Mouse (Mus musculus): ENCODE measurements around the gene Cryzl1. TPM values are rescaled to one million over a fixed set of nuclear protein-coding genes. Genes with fewer than 3 reads are reported as not detected.
"Not testable (repeated sequence)": the region's sequence is repeated elsewhere in the genome, so short reads cannot be mapped to it uniquely, and the experiment has no call there.

Gene Cryzl1
- total and polyA plus RNA-seq, 2 experiments from 2014 or later, result 62.5 to 94.8 TPM

- H3K36me3 ChIP-seq (ENCODE audit: insufficient read depth), result peaks cover 17% of the 10 kb centered on the region
- peak overlapping the region; percentile 95 for H3K9ac ChIP-seq
- H3K4me3 ChIP-seq (ENCODE audit: low read depth, low read length), result peak overlapping the region; percentile 85
- no peaks in the 10 kb centered on the region for H3K9me3 ChIP-seq (ENCODE audit: low read length)
- peak; percentile 35 for DNase-seq
- TF ChIP-seq CTCF (IDR thresholded peaks at IDR 0.05; ENCODE audit: low read depth), result no peak; the same call in 1 of the 2 replicates
- peak overlapping the region; percentile 99 for H3K27ac ChIP-seq (ENCODE audit: low read depth, low read length)
- H3K4me1 ChIP-seq (ENCODE audit: insufficient read depth), result peaks cover 4% of the 10 kb centered on the region; the same call in 1 of the 2 replicates
- no peaks in the 10 kb centered on the region for H3K27me3 ChIP-seq (ENCODE audit: insufficient read depth, low read length)
- WGBS, result under 1% methylated on average over 11 of the region's 11 CpGs
- no peak for ATAC-seq
- peak overlapping the region; percentile 96 for H3K4me2 ChIP-seq (ENCODE audit: low read depth)
These were observed 82.7 kb downstream of the Cryzl1 start for GRCm38 (mm10) chr16:91645995-91646602.

GRCm38 (mm10) chr16:91645420-91645819 lies 83.4 kb downstream of the Cryzl1 start:
- H3K4me1 ChIP-seq (ENCODE audit: insufficient read depth); H3K9ac ChIP-seq; H3K9me3 ChIP-seq (ENCODE audit: low read length); H3K4me3 ChIP-seq (ENCODE audit: low read depth, low read length); H3K27ac ChIP-seq (ENCODE audit: low read depth, low read length); H3K4me2 ChIP-seq (ENCODE audit: low read depth); DNase-seq; ATAC-seq; H3K27me3 ChIP-seq (ENCODE audit: insufficient read depth, low read length): not testable (repeated sequence)
- H3K36me3 ChIP-seq (ENCODE audit: insufficient read depth), result peaks cover 23% of the 10 kb centered on the region
- WGBS, result no CpG with 5 or more reads among the region's 2 CpGs

DNA sequence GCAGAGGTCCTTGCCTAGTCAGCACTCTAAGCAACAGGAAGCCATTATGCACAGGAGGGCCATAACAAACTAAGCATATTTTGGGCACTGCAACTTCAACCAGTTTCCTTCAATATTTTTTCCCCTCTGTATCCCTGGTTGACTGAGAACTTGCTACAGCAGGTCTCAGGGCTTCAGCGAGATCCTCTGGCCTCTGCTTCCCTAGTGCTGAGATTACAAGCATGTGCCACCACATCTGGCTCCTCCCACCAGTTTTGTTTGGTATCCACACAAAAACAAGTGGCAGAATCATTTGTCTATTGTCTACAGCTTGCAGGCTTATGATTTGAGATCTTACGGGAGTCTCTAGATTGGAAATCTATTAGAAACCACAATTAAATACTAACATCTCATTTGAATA lies 83.9 kb downstream of the Cryzl1 start:
- ATAC-seq, result no peak
- Histone ChIP-seq H3K36me3 (ENCODE audit: insufficient read depth) (peaks cover 28% of the 10 kb centered on the region), H3K4me1 (ENCODE audit: insufficient read depth) (peaks cover 4% of the 10 kb centered on the region; the same call in 1 of the 2 replicates), H3K27me3 (ENCODE audit: insufficient read depth, low read length) (no peaks in the 10 kb centered on the region), H3K9me3 (ENCODE audit: low read length) (no peaks in the 10 kb centered on the region), H3K4me2 (ENCODE audit: low read depth) (no peak overlapping the region), H3K9ac (no peak overlapping the region), H3K27ac (ENCODE audit: low read depth, low read length) (no peak overlapping the region), H3K4me3 (ENCODE audit: low read depth, low read length) (no peak overlapping the region)
- 84% methylated on average over 2 of the region's 2 CpGs for WGBS
- no peak for DNase-seq
- no peak for TF ChIP-seq CTCF (IDR thresholded peaks at IDR 0.05; ENCODE audit: low read depth)

DNA sequence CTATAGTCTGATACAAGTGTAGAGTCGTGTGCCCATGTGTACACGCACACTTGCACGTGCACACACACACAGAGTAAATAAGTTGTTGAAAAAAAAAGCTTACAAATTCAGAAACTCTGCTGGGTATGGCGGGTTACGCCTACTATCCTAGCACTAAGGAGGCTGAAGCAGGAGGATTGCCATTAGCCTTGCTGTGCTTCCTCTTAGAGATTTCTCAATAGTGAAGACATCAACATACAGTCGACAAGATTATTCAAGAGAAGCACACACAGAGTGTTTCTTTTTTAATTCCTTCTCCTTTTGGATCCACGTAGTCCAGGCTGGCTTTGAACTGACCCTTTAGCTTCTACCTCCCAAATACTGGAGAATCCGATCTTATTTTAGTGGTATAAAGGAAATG lies 88.6 kb downstream of the Cryzl1 start:
- no peak overlapping the region for H3K4me3 ChIP-seq (ENCODE audit: low read depth, low read length)
- no peak overlapping the region for H3K27ac ChIP-seq (ENCODE audit: low read depth, low read length)
- no peak overlapping the region for H3K4me2 ChIP-seq (ENCODE audit: low read depth)
- H3K36me3 ChIP-seq (ENCODE audit: insufficient read depth), result peaks cover 72% of the 10 kb centered on the region
- TF ChIP-seq CTCF (IDR thresholded peaks at IDR 0.05; ENCODE audit: low read depth), result no peak
- no peak for ATAC-seq
- H3K9ac ChIP-seq, result no peak overlapping the region
- H3K27me3 ChIP-seq (ENCODE audit: insufficient read depth, low read length), result no peaks in the 10 kb centered on the region
- H3K9me3 ChIP-seq (ENCODE audit: low read length), result no peaks in the 10 kb centered on the region
- no peak for DNase-seq
- WGBS, result 93% methylated on average over 8 of the region's 8 CpGs
- H3K4me1 ChIP-seq (ENCODE audit: insufficient read depth), result no peaks in the 10 kb centered on the region

DNA sequence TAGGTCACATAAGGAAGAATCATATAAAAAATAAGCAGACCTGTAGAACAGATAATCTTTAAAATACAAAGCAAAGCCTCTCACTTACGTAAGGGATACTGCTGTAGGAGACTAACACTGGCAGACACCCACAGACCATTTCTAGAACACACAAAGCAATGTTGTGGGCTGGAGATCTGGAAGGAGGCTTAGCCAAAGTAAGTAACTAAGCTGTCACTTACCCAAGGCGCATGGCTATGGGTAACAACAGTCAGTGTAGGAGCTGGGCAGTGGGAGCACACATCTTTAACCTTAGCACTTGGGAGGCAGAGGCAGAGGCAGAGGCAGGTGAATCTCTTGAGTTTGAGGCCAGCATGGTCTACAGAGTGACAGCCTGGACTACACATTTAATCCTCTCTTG lies 89.1 kb downstream of the Cryzl1 start:
- Histone ChIP-seq H3K4me1 (ENCODE audit: insufficient read depth) (no peaks in the 10 kb centered on the region), H3K4me2 (ENCODE audit: low read depth) (no peak overlapping the region), H3K9ac (no peak overlapping the region), H3K27ac (ENCODE audit: low read depth, low read length) (no peak overlapping the region), H3K27me3 (ENCODE audit: insufficient read depth, low read length) (no peaks in the 10 kb centered on the region), H3K9me3 (ENCODE audit: low read length) (no peaks in the 10 kb centered on the region), H3K36me3 (ENCODE audit: insufficient read depth) (peaks cover 76% of the 10 kb centered on the region), H3K4me3 (ENCODE audit: low read depth, low read length) (no peak overlapping the region)
- no peak for DNase-seq
- WGBS, result 93% methylated on average over 2 of the region's 2 CpGs
- ATAC-seq, result no peak
- TF ChIP-seq CTCF (IDR thresholded peaks at IDR 0.05; ENCODE audit: low read depth), result no peak

Other genes starting within 250 kb of the Cryzl1 start
- gene Ifnar1, start 243.7 kb downstream of the Cryzl1 start, total RNA-seq (2014; rRNA removed), result 76.7 and 82.6 TPM in 2 replicates
- gene Ifnar1, start 243.7 kb downstream of the Cryzl1 start, polyA plus RNA-seq (2015; fragmentation: Nextera tagmentation; extraction: Ambion mirVana), result 22.7 and 33.6 TPM in 2 replicates
- gene Ifngr2, start 181.9 kb downstream of the Cryzl1 start, total RNA-seq (2014; rRNA removed), result 61.8 and 63.0 TPM in 2 replicates
- gene Ifngr2, start 181.9 kb downstream of the Cryzl1 start, polyA plus RNA-seq (2015; fragmentation: Nextera tagmentation; extraction: Ambion mirVana), result 112 and 146 TPM in 2 replicates
- 65.2 and 65.6 TPM in 2 replicates for gene Tmem50b, start 131.2 kb downstream of the Cryzl1 start, total RNA-seq (2014; rRNA removed)
- gene Tmem50b, start 131.2 kb downstream of the Cryzl1 start, polyA plus RNA-seq (2015; fragmentation: Nextera tagmentation; extraction: Ambion mirVana), result 98.8 and 102 TPM in 2 replicates
- gene Dnajc28, start 109.9 kb downstream of the Cryzl1 start, total RNA-seq (2014; rRNA removed), result 3.7 and 6.1 TPM in 2 replicates
- 2.8 and 3.6 TPM in 2 replicates for gene Dnajc28, start 109.9 kb downstream of the Cryzl1 start, polyA plus RNA-seq (2015; fragmentation: Nextera tagmentation; extraction: Ambion mirVana)
- 36.7 and 41.8 TPM in 2 replicates for gene Gart, start 82.0 kb downstream of the Cryzl1 start, total RNA-seq (2014; rRNA removed)
- gene Gart, start 82.0 kb downstream of the Cryzl1 start, polyA plus RNA-seq (2015; fragmentation: Nextera tagmentation; extraction: Ambion mirVana), result 35.9 and 44.0 TPM in 2 replicates
- gene Son, start 81.5 kb downstream of the Cryzl1 start, total RNA-seq (2014; rRNA removed), result 220 and 279 TPM in 2 replicates
- 56.9 and 76.7 TPM in 2 replicates for gene Son, start 81.5 kb downstream of the Cryzl1 start, polyA plus RNA-seq (2015; fragmentation: Nextera tagmentation; extraction: Ambion mirVana)
- 21.9 and 25.8 TPM in 2 replicates for gene Donson, start 40.2 kb downstream of the Cryzl1 start, total RNA-seq (2014; rRNA removed)
- gene Donson, start 40.2 kb downstream of the Cryzl1 start, polyA plus RNA-seq (2015; fragmentation: Nextera tagmentation; extraction: Ambion mirVana), result 9.8 and 12.3 TPM in 2 replicates
- 79.2 and 90.5 TPM in 2 replicates for gene Itsn1, start 306 bp upstream of the Cryzl1 start, total RNA-seq (2014; rRNA removed)
- 30.1 and 43.5 TPM in 2 replicates for gene Itsn1, start 306 bp upstream of the Cryzl1 start, polyA plus RNA-seq (2015; fragmentation: Nextera tagmentation; extraction: Ambion mirVana)